Mouse (Mus musculus): Measurements from ENCODE around the gene Crybg2.

Gene Crybg2

GRCm38 (mm10) chr4:134082460-134082859, 21.8 kb downstream of the Crybg2 start:
- 0 out of 2 replicates have a peak, but pooled peaks cover 4% of the 10 kb centered on the region for H3K27me3 ChIP-seq (ENCODE audit: insufficient read depth, low read length)
- TF ChIP-seq NANOG (IDR thresholded peaks at IDR 0.05; ENCODE audit: borderline replicate concordance, low read length), result no peak
- no peak for TF ChIP-seq CTCF (conservative IDR thresholded peaks at IDR 0.05; ENCODE audit: low read length)
- no peak for TF ChIP-seq POU5F1 (IDR thresholded peaks at IDR 0.05; ENCODE audit: borderline replicate concordance, low read length)

GRCm38 (mm10) chr4:134084999-134085398, 24.4 kb downstream of the Crybg2 start:
- H3K36me3 ChIP-seq (ENCODE audit: insufficient read depth, low read length), result peaks cover 30% of the 10 kb centered on the region
- H3K4me3 ChIP-seq (replicated peaks; ENCODE audit: low read length), result no peak overlapping the region
- H3K4me1 ChIP-seq (replicated peaks; ENCODE audit: low read depth, low read length), result peaks cover 32% of the 10 kb centered on the region
- H3K9me3 ChIP-seq (ENCODE audit: low read length), result no peaks in the 10 kb centered on the region
- peak; percentile 77 for TF ChIP-seq CTCF (conservative IDR thresholded peaks at IDR 0.05; ENCODE audit: low read length)
- no peak for TF ChIP-seq NANOG (IDR thresholded peaks at IDR 0.05; ENCODE audit: borderline replicate concordance, low read length)
- 0 out of 2 replicates have a peak, but pooled peaks cover 4% of the 10 kb centered on the region for H3K27me3 ChIP-seq (ENCODE audit: insufficient read depth, low read length)

More at GRCm38 (mm10) chr4:134082460-134082859, 21.8 kb downstream of the Crybg2 start:
- Histone ChIP-seq H3K36me3 (ENCODE audit: insufficient read depth, low read length) (peaks cover 8% of the 10 kb centered on the region), H3K4me3 (replicated peaks; ENCODE audit: low read length) (peak overlapping the region; percentile 79), H3K4me1 (replicated peaks; ENCODE audit: low read depth, low read length) (peaks cover 52% of the 10 kb centered on the region), H3K9me3 (ENCODE audit: low read length) (no peaks in the 10 kb centered on the region)

GRCm38 (mm10) chr4:134087412-134087811, 26.8 kb downstream of the Crybg2 start:
- TF ChIP-seq POU5F1 (IDR thresholded peaks at IDR 0.05; ENCODE audit: borderline replicate concordance, low read length) (no peak), CTCF (conservative IDR thresholded peaks at IDR 0.05; ENCODE audit: low read length) (peak; percentile 85)
- H3K36me3 ChIP-seq (ENCODE audit: insufficient read depth, low read length), result peaks cover 51% of the 10 kb centered on the region
- peaks cover 22% of the 10 kb centered on the region for H3K4me1 ChIP-seq (replicated peaks; ENCODE audit: low read depth, low read length)
- no peaks in the 10 kb centered on the region for H3K27me3 ChIP-seq (ENCODE audit: insufficient read depth, low read length)
- no peaks in the 10 kb centered on the region for H3K9me3 ChIP-seq (ENCODE audit: low read length)
- no peak overlapping the region for H3K4me3 ChIP-seq (replicated peaks; ENCODE audit: low read length)

- TF ChIP-seq NANOG (IDR thresholded peaks at IDR 0.05; ENCODE audit: borderline replicate concordance, low read length) (no peak), POU5F1 (IDR thresholded peaks at IDR 0.05; ENCODE audit: borderline replicate concordance, low read length) (no peak), CTCF (conservative IDR thresholded peaks at IDR 0.05; ENCODE audit: low read length) (no peak)
- no peaks in the 10 kb centered on the region for H3K9me3 ChIP-seq (ENCODE audit: low read length)
- peaks cover 23% of the 10 kb centered on the region for H3K4me1 ChIP-seq (replicated peaks; ENCODE audit: low read depth, low read length)
- no peak overlapping the region for H3K4me3 ChIP-seq (replicated peaks; ENCODE audit: low read length)
- H3K27me3 ChIP-seq (ENCODE audit: insufficient read depth, low read length), result no peaks in the 10 kb centered on the region
- H3K36me3 ChIP-seq (ENCODE audit: insufficient read depth, low read length), result peaks cover 66% of the 10 kb centered on the region
These were observed 28.4 kb downstream of the Crybg2 start for GRCm38 (mm10) chr4:134089029-134089428.

- Histone ChIP-seq H3K9me3 (ENCODE audit: low read length) (no peaks in the 10 kb centered on the region), H3K4me3 (replicated peaks; ENCODE audit: low read length) (no peak overlapping the region), H3K36me3 (ENCODE audit: insufficient read depth, low read length) (peaks cover 70% of the 10 kb centered on the region), H3K27me3 (ENCODE audit: insufficient read depth, low read length) (no peaks in the 10 kb centered on the region), H3K4me1 (replicated peaks; ENCODE audit: low read depth, low read length) (peaks cover 29% of the 10 kb centered on the region)
- no peak for TF ChIP-seq POU5F1 (IDR thresholded peaks at IDR 0.05; ENCODE audit: borderline replicate concordance, low read length)
- no peak for TF ChIP-seq CTCF (conservative IDR thresholded peaks at IDR 0.05; ENCODE audit: low read length)
- no peak for TF ChIP-seq NANOG (IDR thresholded peaks at IDR 0.05; ENCODE audit: borderline replicate concordance, low read length)
These were observed 30.1 kb downstream of the Crybg2 start for GRCm38 (mm10) chr4:134090521-134091224.

GRCm38 (mm10) chr4:134091225-134091529, 30.6 kb downstream of the Crybg2 start:
- H3K27me3 ChIP-seq (ENCODE audit: insufficient read depth, low read length), result no peaks in the 10 kb centered on the region
- peaks cover 70% of the 10 kb centered on the region for H3K36me3 ChIP-seq (ENCODE audit: insufficient read depth, low read length)
- H3K4me1 ChIP-seq (replicated peaks; ENCODE audit: low read depth, low read length), result peaks cover 29% of the 10 kb centered on the region
- H3K4me3 ChIP-seq (replicated peaks; ENCODE audit: low read length), result no peak overlapping the region
- TF ChIP-seq CTCF (conservative IDR thresholded peaks at IDR 0.05; ENCODE audit: low read length) (no peak), POU5F1 (IDR thresholded peaks at IDR 0.05; ENCODE audit: borderline replicate concordance, low read length) (no peak)
- H3K9me3 ChIP-seq (ENCODE audit: low read length), result no peaks in the 10 kb centered on the region

GRCm38 (mm10) chr4:134092382-134093288, 32.0 kb downstream of the Crybg2 start:
- no peak overlapping the region for H3K4me3 ChIP-seq (replicated peaks; ENCODE audit: low read length)
- TF ChIP-seq NANOG (IDR thresholded peaks at IDR 0.05; ENCODE audit: borderline replicate concordance, low read length) (no peak), POU5F1 (IDR thresholded peaks at IDR 0.05; ENCODE audit: borderline replicate concordance, low read length) (no peak), CTCF (conservative IDR thresholded peaks at IDR 0.05; ENCODE audit: low read length) (peak; percentile 85)
- peaks cover 61% of the 10 kb centered on the region for H3K36me3 ChIP-seq (ENCODE audit: insufficient read depth, low read length)
- peaks cover 23% of the 10 kb centered on the region for H3K4me1 ChIP-seq (replicated peaks; ENCODE audit: low read depth, low read length)
- H3K27me3 ChIP-seq (ENCODE audit: insufficient read depth, low read length), result no peaks in the 10 kb centered on the region
- H3K9me3 ChIP-seq (ENCODE audit: low read length), result no peaks in the 10 kb centered on the region

GRCm38 (mm10) chr4:134094004-134094564, 33.5 kb downstream of the Crybg2 start:
- Histone ChIP-seq H3K36me3 (ENCODE audit: insufficient read depth, low read length) (peaks cover 49% of the 10 kb centered on the region), H3K9me3 (ENCODE audit: low read length) (no peaks in the 10 kb centered on the region), H3K4me3 (replicated peaks; ENCODE audit: low read length) (no peak overlapping the region), H3K4me1 (replicated peaks; ENCODE audit: low read depth, low read length) (peaks cover 30% of the 10 kb centered on the region), H3K27me3 (ENCODE audit: insufficient read depth, low read length) (no peaks in the 10 kb centered on the region)
- TF ChIP-seq CTCF (conservative IDR thresholded peaks at IDR 0.05; ENCODE audit: low read length) (no peak), POU5F1 (IDR thresholded peaks at IDR 0.05; ENCODE audit: borderline replicate concordance, low read length) (no peak), NANOG (IDR thresholded peaks at IDR 0.05; ENCODE audit: borderline replicate concordance, low read length) (no peak)
